Mouse (Mus musculus) c-Kit-positive CD71-positive TER-119-positive erythroid progenitor cells, embryonic 14.5 days (primary cell): Measurements from ENCODE around the gene S100a10.
"Not testable (repeated sequence)": the region's sequence is repeated elsewhere in the genome, so short reads cannot be mapped to it uniquely, and the experiment has no call there.

Experiments
- DNase-seq: peaks from one replicate; pipeline ENCODE4 v3.0.0-alpha.2; 2013; ENCODE audit warnings: low spot score

The S100a10 gene

DNA sequence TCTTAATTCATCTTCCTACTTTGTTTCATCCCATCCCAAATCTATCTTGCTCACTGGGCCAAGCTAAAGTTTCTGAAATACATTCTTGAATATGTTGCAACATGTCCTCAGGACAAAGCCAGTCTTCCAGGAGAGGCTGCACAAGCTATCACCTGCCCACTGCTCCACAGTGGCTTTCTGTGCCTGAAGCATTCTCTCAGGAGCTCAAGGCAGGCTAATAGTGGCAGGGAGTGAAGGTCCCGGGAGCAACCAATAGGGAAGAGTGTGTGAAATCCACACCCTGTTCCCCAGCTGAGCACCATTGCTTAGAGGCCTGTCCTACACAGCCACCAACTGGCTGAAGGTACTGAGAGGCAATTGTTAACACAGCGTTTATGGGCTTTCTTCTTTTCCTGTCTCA is 26.1 kb downstream of the S100a10 start:
- no peak for DNase-seq

DNA sequence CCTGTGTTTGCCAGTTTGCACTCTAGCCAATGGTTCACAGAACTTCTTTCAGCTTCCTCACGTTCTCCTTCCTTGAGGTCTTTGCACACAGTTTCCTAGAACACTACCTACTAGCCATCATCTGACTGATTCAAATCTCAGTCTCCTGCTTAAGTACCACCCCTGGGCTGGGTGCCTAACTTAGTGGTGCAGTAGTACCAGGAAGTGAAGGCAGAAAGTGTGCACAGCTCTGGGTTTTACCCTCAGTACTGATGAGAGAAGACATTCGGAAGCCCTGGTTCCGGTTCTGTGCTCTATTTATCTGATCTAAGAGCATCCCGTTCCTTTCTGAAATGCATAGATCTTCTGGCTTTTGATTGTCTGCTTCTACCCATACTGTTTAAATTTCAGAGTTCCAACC is 26.8 kb downstream of the S100a10 start:
- DNase-seq, result no peak

DNA sequence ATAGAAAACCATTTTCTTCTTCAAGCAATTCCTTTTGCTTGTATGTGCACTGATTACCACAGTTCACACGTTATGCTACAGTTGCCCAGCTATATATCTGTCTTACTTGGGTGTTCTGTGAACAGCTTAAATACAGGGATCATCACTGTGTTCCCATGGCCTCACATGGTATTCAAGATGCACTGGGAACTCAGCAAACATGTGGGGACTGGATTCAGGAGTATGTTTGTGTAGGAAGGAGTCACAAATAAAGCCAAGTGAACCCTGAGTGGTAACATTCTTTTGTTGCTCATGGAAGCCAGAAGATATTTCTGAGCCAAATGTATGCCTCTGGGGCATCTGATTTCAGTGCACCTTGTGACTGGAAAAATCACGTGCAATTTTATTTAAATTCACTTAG is 28.2 kb downstream of the S100a10 start:
- no peak for DNase-seq

GRCm38 (mm10) chr3:93589629-93590028 is 34.7 kb downstream of the S100a10 start:
- no peak for DNase-seq

DNA sequence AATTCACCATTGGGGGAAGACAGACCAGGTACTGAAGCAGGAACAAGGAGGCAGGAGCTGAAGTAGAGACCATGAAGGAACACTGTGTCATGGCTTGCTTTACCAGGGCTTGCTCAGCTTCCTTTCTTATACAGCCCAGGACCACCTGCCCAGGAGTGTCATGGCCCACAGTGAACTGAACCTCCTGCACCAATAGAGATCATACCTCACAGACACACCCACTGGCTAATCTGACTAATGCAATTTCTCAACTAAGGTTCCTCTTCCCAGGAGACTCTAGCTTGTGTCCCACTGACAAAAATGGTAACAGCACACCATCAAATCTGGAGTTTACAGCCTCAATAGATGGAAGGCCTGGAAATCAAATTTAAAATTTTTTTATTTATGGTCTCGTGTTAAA is 35.4 kb downstream of the S100a10 start:
- DNase-seq, result no peak

DNA sequence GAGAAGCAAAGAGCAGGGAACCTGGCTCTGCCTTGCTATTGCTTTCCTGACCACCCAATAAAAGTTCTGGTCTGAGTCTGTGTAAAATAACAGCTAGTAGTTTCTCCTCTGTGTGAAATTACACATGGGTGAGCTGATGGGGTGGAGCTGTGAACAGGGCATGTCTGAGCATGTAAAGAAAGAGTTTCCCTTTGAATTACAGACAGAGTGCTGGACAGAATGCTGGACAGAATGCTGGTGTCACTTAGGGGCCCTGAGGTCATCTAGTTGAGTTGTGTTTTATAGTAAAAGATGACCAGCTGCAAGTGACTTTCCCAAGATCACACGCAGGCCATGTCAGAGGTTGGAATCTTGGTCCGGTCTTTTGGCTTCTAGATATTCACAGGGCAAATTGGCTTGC is 37.2 kb downstream of the S100a10 start:
- DNase-seq, result no peak

- DNase-seq, result no peak
Observed at GRCm38 (mm10) chr3:93592976-93593375, 38.1 kb downstream of the S100a10 start.

GRCm38 (mm10) chr3:93593512-93593911 is 38.6 kb downstream of the S100a10 start:
- DNase-seq, result peak; percentile 23

DNA sequence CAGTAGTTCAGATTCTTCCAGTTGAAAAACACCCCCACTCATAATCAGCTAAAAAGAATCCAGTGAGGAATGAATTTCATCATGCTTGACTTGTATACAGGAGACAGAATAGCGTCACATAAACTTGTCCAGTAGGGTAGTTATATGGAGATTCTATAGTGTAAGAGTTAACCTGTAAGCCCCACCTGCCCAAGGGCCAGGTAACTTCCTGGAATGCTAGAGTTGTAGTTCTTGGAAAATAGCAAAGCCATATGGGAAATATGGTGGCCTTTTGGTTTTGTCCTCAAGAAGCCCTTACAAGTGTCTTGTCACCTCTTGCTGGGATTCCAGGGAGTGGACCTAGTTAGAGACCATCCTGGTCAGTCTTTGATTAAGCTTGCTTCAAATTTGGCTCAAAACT is 41.8 kb downstream of the S100a10 start:
- DNase-seq, result no peak

GRCm38 (mm10) chr3:93597221-93597913 is 42.5 kb downstream of the S100a10 start:
- DNase-seq, result peak; percentile 13

GRCm38 (mm10) chr3:93597970-93598369 is 43.1 kb downstream of the S100a10 start:
- DNase-seq, result no peak

- no peak for DNase-seq
Observed at GRCm38 (mm10) chr3:93600206-93600605, 45.3 kb downstream of the S100a10 start.

DNA sequence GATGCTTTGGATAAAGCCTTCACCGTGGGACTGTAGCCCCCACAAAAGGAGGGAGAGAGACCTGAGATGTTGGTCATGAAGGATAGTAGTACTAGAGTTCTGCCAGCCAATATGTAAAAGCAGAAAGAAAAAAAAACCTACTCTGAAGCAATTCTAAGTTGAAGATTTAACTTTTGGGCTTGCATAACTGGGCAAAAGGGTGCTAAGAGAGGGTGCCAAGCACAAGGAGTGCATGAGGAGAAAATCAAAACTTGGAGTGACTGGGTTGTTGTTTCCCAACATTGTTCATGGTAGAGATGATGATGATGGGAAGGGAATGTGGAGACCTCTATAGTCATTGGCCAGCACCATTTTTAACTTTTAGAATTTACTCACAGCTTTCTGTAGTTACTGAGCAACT is 47.0 kb downstream of the S100a10 start:
- DNase-seq, result no peak

GRCm38 (mm10) chr3:93608970-93609369 is 54.1 kb downstream of the S100a10 start:
- not testable (repeated sequence) for DNase-seq
